Mouse (Mus musculus): Measurements from ENCODE around the gene Grk3.

GRCm38 (mm10) chr5:112921914-112922313 lies 93.7 kb downstream of the Grk3 start:
- TF ChIP-seq EP300 (optimal IDR thresholded peaks at IDR 0.05) (no peak), CTCF (IDR thresholded peaks at IDR 0.05; ENCODE audit: low read depth) (no peak)
